Mouse (Mus musculus): Measurements from ENCODE around the gene Pim3. TPM values are rescaled to one million over a fixed set of nuclear protein-coding genes. Genes with fewer than 3 reads are reported as not detected.

Gene Pim3
- polyA plus RNA-seq, 1 experiment = 0.49 TPM

DNA sequence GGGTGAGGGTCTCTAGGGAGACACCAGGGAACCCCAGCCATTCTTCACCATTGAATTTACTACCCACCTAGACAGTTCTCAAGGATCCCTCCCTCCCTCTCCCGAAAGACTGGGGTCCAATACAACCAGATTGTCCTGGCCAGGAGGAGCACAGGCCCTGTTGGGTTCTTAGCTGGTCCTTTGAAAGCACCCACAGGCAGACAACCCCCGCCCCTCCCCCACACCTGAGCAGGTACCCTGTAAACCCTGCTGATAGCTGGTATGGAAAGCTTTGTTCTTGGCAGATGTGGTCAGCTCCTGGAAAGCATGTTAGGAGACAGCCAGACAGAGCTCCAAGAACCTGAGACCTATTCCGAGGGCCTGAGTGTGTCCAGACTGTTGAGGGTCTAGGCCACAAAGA, 1.2 kb upstream of the Pim3 start:
- H3K36me3 ChIP-seq (ENCODE audit: control insufficient read depth) = peaks cover 13% of the 10 kb centered on the region
- peaks cover 8% of the 10 kb centered on the region for H3K27me3 ChIP-seq (ENCODE audit: control insufficient read depth)
- no peak overlapping the region for H3K4me3 ChIP-seq (replicated peaks)
- H3K9me3 ChIP-seq (ENCODE audit: control insufficient read depth, low read length) = no peaks in the 10 kb centered on the region
- peaks cover 42% of the 10 kb centered on the region for H3K4me1 ChIP-seq (ENCODE audit: control insufficient read depth)
- TF ChIP-seq TAL1 (IDR thresholded peaks at IDR 0.05; ENCODE audit: low read length) (no peak), GATA1 (IDR thresholded peaks at IDR 0.05; ENCODE audit: low read length) (no peak)

DNA sequence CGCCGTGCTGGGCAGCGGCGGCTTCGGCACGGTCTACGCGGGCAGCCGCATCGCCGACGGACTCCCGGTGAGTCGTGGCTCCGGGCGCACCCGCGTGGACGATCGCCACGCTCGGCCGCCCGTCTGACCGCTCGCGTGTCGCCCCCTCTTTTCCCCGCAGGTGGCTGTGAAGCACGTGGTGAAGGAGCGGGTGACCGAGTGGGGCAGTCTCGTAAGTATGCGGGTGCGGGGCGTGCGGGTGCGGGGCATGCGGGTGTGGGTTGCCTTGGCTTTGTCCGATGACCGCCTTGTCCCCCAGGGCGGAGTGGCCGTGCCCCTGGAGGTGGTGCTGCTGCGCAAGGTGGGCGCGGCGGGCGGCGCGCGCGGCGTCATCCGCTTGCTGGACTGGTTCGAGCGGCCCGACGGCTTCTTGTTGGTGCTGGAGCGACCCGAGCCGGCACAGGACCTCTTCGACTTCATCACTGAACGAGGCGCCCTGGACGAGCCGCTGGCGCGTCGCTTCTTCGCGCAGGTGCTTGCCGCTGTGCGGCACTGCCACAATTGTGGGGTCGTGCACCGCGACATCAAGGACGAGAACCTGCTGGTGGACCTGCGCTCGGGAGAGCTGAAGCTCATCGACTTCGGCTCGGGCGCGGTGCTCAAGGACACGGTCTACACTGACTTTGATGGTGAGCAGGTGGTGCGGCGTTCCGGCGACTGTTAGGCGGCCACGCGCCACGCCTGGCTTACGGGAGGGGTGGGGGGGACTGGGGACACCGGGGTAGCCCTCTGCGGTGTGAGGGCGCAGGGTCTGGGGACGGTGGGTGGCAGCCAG, 1.1 kb downstream of the Pim3 start:
- no peak for TF ChIP-seq TAL1 (IDR thresholded peaks at IDR 0.05; ENCODE audit: low read length)
- TF ChIP-seq GATA1 (IDR thresholded peaks at IDR 0.05; ENCODE audit: low read length) = no peak
- no peaks in the 10 kb centered on the region for H3K9me3 ChIP-seq (ENCODE audit: control insufficient read depth, low read length)
- H3K4me1 ChIP-seq (ENCODE audit: control insufficient read depth) = peaks cover 43% of the 10 kb centered on the region
- peaks cover 20% of the 10 kb centered on the region for H3K36me3 ChIP-seq (ENCODE audit: control insufficient read depth)
- H3K4me3 ChIP-seq (replicated peaks) = peak overlapping the region; percentile 72
- peaks cover 8% of the 10 kb centered on the region for H3K27me3 ChIP-seq (ENCODE audit: control insufficient read depth)

DNA sequence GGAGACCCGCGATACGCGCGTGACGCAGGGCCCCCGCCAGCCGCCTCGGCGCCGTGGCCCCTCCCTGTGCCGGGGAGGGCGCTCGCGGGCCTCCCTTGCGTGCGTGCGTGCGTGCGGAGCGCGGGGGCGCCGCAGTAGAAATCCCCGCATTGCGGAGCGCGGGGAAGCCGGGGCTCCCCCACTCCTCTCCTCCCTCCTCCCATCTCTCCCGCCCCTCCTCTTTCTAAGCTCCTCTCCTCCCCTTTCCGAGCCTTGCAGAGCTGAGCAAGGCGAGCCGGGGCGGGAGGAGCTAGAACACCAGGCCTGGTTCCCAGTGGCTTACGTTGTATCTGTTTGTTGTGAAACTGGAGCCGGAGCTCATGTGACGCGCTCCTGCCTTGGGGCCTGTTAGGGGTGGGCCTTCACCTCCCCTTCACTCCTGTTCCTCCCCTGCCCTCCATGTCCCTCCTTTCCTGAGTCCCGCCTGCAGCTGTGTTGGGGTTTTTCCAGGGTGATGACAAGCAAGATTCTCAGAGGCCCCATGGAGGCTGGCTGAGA, 1.8 kb downstream of the Pim3 start:
- peaks cover 20% of the 10 kb centered on the region for H3K36me3 ChIP-seq (ENCODE audit: control insufficient read depth)
- H3K4me3 ChIP-seq (replicated peaks) = peak overlapping the region; percentile 72
- H3K27me3 ChIP-seq (ENCODE audit: control insufficient read depth) = peaks cover 8% of the 10 kb centered on the region
- peaks cover 43% of the 10 kb centered on the region for H3K4me1 ChIP-seq (ENCODE audit: control insufficient read depth)
- no peak for TF ChIP-seq GATA1 (IDR thresholded peaks at IDR 0.05; ENCODE audit: low read length)
- TF ChIP-seq TAL1 (IDR thresholded peaks at IDR 0.05; ENCODE audit: low read length) = no peak
- H3K9me3 ChIP-seq (ENCODE audit: control insufficient read depth, low read length) = peaks cover 5% of the 10 kb centered on the region

DNA sequence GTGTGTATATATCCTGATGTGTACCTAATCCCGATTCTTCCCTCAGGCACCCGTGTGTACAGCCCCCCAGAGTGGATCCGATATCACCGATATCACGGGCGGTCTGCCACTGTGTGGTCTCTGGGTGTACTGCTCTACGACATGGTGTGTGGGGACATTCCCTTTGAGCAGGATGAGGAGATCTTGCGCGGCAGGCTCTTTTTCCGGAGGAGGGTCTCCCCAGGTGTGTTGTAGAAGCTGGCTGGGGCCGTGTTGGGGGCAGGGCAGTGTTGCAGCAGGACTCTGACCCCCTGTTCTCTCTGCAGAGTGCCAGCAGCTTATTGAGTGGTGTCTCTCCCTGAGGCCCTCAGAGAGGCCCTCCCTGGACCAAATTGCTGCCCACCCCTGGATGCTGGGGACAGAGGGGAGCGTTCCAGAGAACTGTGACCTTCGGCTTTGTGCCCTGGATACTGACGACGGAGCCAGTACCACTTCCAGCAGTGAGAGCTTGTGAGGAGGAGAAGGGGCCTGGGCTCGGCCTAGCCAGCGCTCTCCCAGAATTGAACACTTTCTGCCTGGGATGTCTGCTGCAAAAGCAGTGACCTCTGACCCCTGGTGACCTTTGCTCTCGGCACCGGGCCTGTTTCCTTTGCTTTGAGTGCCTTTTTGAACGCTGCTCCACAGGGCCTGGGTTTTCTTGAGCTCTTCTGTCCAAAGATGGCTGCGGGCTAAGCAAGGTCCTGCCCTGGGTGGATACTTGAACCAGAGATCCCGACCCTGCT, 2.5 kb downstream of the Pim3 start:
- Histone ChIP-seq H3K4me3 (replicated peaks) (peak overlapping the region; percentile 72), H3K9me3 (ENCODE audit: control insufficient read depth, low read length) (peaks cover 5% of the 10 kb centered on the region), H3K4me1 (ENCODE audit: control insufficient read depth) (peaks cover 43% of the 10 kb centered on the region), H3K27me3 (ENCODE audit: control insufficient read depth) (peaks cover 7% of the 10 kb centered on the region), H3K36me3 (ENCODE audit: control insufficient read depth) (peaks cover 20% of the 10 kb centered on the region)
- TF ChIP-seq TAL1 (IDR thresholded peaks at IDR 0.05; ENCODE audit: low read length) (no peak), GATA1 (IDR thresholded peaks at IDR 0.05; ENCODE audit: low read length) (no peak)

DNA sequence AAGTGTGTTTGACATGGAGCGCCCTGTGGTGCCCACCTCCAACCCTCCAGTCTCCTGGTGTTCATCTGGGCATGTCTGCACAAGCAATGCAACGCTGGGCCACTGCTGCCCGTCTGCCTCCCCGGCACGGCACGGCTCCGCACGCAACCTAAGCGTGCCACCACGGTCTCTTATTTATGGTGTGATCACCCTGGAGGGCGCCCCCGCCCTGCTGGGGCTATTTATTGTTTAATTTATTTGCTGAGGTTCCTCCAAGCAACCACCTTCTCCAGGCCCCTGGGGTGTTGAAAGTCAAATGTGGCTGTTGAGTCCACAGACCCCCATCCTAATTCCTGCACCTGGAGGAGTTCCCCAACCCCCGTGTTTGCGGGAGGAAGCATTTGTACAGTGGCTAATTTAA, 3.1 kb downstream of the Pim3 start:
- TF ChIP-seq GATA1 (IDR thresholded peaks at IDR 0.05; ENCODE audit: low read length) (no peak), TAL1 (IDR thresholded peaks at IDR 0.05; ENCODE audit: low read length) (no peak)
- Histone ChIP-seq H3K9me3 (ENCODE audit: control insufficient read depth, low read length) (peaks cover 5% of the 10 kb centered on the region), H3K36me3 (ENCODE audit: control insufficient read depth) (peaks cover 20% of the 10 kb centered on the region), H3K27me3 (ENCODE audit: control insufficient read depth) (peaks cover 7% of the 10 kb centered on the region), H3K4me3 (replicated peaks) (no peak overlapping the region), H3K4me1 (ENCODE audit: control insufficient read depth) (peaks cover 43% of the 10 kb centered on the region)

DNA sequence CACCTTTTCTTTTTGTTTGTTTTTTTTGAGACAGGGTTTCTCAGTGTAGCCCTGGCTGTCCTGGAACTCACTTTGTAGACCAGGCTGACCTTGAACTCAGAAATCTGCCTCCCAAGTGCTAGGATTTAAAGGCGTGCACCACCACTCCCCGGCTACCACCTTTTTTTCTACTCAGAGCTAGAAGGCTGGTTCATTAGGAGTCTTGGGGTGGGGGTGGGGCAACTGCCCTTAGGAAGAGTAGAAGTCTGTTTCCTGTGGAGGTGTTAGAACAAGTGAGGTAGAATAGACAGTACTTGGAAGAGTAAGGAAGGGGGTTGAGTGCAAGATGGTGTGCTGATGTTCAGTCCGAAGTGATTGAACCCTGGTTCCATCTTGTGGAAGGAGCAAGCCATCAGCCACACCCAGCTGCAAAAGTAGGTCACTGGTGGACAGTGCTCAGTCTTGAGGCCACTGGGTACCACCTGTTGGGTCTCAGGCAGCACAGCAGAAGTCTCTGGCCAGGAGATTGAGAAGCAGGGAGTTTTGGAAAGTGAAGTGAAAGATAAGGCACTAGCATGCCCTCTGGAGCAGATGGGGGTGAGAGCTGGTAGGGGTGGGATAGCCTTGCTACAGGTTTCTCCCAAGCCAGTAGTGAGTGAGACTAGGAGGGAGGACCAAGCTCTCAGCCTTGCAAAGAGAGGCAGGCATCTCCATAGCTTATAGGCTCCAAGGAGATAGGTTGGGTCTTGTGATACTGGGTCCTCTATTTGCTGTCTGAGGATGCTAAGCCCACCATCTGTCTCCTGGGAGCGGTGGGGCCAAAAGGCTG, 4.1 kb downstream of the Pim3 start:
- peaks cover 7% of the 10 kb centered on the region for H3K27me3 ChIP-seq (ENCODE audit: control insufficient read depth)
- peaks cover 5% of the 10 kb centered on the region for H3K9me3 ChIP-seq (ENCODE audit: control insufficient read depth, low read length)
- peaks cover 20% of the 10 kb centered on the region for H3K36me3 ChIP-seq (ENCODE audit: control insufficient read depth)
- no peak for TF ChIP-seq GATA1 (IDR thresholded peaks at IDR 0.05; ENCODE audit: low read length)
- TF ChIP-seq TAL1 (IDR thresholded peaks at IDR 0.05; ENCODE audit: low read length) = no peak
- peaks cover 42% of the 10 kb centered on the region for H3K4me1 ChIP-seq (ENCODE audit: control insufficient read depth)
- H3K4me3 ChIP-seq (replicated peaks) = no peak overlapping the region

DNA sequence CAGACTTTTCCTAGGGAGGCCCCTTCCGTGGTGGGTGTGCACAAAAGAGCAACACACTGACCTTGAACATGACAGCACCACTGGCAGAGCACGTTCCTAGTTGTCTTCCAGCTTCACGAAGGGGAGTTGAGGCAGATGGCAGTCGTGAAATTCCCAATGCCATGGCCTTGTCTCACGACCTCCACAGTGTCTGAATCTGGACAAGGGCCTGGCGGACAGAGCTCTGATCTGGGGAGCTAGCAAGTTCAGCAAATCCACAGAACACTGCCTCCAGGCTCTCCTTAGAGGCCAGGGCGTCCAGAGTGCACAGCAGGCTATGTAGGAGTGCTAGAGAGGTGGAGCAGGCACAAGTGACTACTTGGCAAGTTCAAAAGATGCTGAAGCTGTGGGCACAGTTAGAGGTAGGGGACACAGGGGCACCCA, 5.0 kb downstream of the Pim3 start:
- Histone ChIP-seq H3K36me3 (ENCODE audit: control insufficient read depth) (peaks cover 20% of the 10 kb centered on the region), H3K4me1 (ENCODE audit: control insufficient read depth) (peaks cover 33% of the 10 kb centered on the region), H3K27me3 (ENCODE audit: control insufficient read depth) (peaks cover 7% of the 10 kb centered on the region), H3K9me3 (ENCODE audit: control insufficient read depth, low read length) (peaks cover 5% of the 10 kb centered on the region), H3K4me3 (replicated peaks) (no peak overlapping the region)
- TF ChIP-seq GATA1 (IDR thresholded peaks at IDR 0.05; ENCODE audit: low read length) = no peak
- TF ChIP-seq TAL1 (IDR thresholded peaks at IDR 0.05; ENCODE audit: low read length) = 0 out of 3 replicates have a peak, but pooled peaks have one; percentile 2

DNA sequence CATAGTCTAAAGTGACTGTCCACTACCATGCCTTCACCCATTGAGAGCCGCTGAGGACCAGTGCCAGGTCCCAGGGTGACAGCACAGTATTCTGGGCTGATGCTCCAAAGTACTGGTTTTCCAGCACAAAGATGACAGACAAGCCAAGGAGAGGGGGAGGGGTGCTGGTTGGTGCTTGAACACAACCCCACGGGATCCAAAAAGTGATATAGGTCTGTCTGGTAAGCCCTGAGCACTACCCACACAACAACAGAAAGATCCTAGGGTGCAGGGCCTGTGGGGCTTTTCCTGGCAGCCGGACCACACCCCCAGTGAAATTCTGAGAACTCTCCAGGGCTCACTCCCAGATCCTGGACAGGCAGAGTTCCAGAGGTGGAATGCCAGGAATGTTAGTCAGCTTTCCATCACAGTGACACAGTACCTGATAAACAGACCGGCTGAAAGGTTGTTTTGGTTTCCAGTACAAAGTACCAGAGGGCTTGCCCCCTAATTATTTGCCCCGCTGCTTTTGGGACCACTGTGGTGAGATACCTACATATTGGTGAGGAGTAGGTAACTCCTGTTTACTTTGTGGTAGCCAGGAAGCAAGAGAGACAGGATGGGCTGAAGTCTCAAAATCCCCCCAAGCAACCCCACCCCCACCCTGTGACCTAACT, 5.5 kb downstream of the Pim3 start:
- H3K4me1 ChIP-seq (ENCODE audit: control insufficient read depth) = peaks cover 28% of the 10 kb centered on the region
- peaks cover 20% of the 10 kb centered on the region for H3K36me3 ChIP-seq (ENCODE audit: control insufficient read depth)
- H3K27me3 ChIP-seq (ENCODE audit: control insufficient read depth) = peaks cover 7% of the 10 kb centered on the region
- peaks cover 5% of the 10 kb centered on the region for H3K9me3 ChIP-seq (ENCODE audit: control insufficient read depth, low read length)
- no peak overlapping the region for H3K4me3 ChIP-seq (replicated peaks)
- TF ChIP-seq GATA1 (IDR thresholded peaks at IDR 0.05; ENCODE audit: low read length) = no peak
- no peak for TF ChIP-seq TAL1 (IDR thresholded peaks at IDR 0.05; ENCODE audit: low read length)

Measured in erythroblast, embryonic 14.5 days (primary cell).